Mouse (Mus musculus) sigmoid colon, adult 10 weeks (tissue): ENCODE measurements around the gene Olfr1226. TPM values are rescaled to one million over a fixed set of nuclear protein-coding genes. Genes with fewer than 3 reads are reported as not detected.

ENCODE experiments used
- polyA plus RNA-seq: library from polyadenylated mRNA; stranded (reverse); fragments of 350-450 nt; fragmentation: Illumina TruSeq; extraction: RNeasy Lipid Tissue Mini Kit (QIAGEN cat#74804); gene quantifications from one replicate; pipeline ENCODE4 v1.2.3, GENCODE M21; 2014; ENCODE audit warnings: low read depth, low replicate concordance

Olfr1226 gene
- 0.09 TPM for polyA plus RNA-seq

GRCm38 (mm10) chr2:89199948-89200347 is at the start of gene Olfr1226:
Gene Olfr1226 (minus strand): TSS chr2:89200048.

GRCm38 (mm10) chr2:89174569-89174968 is 25.3 kb downstream of the Olfr1226 start, which contains the start of gene Olfr1225:
Gene Olfr1225 (minus strand): TSS chr2:89174669.

GRCm38 (mm10) chr2:89163991-89164390 is 35.9 kb downstream of the Olfr1226 start, which contains the start of gene Olfr1224-ps1:
Gene Olfr1224-ps1 (minus strand): TSS chr2:89164091.

GRCm38 (mm10) chr2:89151460-89151859 is 48.4 kb downstream of the Olfr1226 start, which contains the start of gene Olfr1223:
Gene Olfr1223 (minus strand): TSS chr2:89151560.

Other genes with a start within 250 kb of the Olfr1226 start
- gene Olfr1212, start 246.1 kb downstream of the Olfr1226 start, polyA plus RNA-seq = not detected
- not detected for gene Gm13762, start 219.8 kb downstream of the Olfr1226 start, polyA plus RNA-seq
- gene Olfr1214, start 207.4 kb downstream of the Olfr1226 start, polyA plus RNA-seq = not detected
- not detected for gene Olfr1215, start 193.1 kb downstream of the Olfr1226 start, polyA plus RNA-seq
- not detected for gene Olfr1216, start 181.7 kb downstream of the Olfr1226 start, polyA plus RNA-seq
- gene Olfr1217, start 168.0 kb downstream of the Olfr1226 start, polyA plus RNA-seq = not detected
- not detected for gene Olfr1218, start 138.9 kb downstream of the Olfr1226 start, polyA plus RNA-seq
- not detected for gene Olfr1219, start 116.5 kb downstream of the Olfr1226 start, polyA plus RNA-seq
- gene Olfr1220, start 93.2 kb downstream of the Olfr1226 start, polyA plus RNA-seq = not detected
- gene Olfr1221, start 82.8 kb downstream of the Olfr1226 start, polyA plus RNA-seq = not detected
- not detected for gene Olfr1222, start 67.0 kb downstream of the Olfr1226 start, polyA plus RNA-seq
- gene Olfr1223, start 48.5 kb downstream of the Olfr1226 start, polyA plus RNA-seq = not detected
- gene Olfr1224-ps1, start 36.0 kb downstream of the Olfr1226 start, polyA plus RNA-seq = not detected
- gene Olfr1225, start 25.4 kb downstream of the Olfr1226 start, polyA plus RNA-seq = not detected
- not detected for gene Olfr1228, start 54.0 kb upstream of the Olfr1226 start, polyA plus RNA-seq
- gene Olfr1229, start 88.0 kb upstream of the Olfr1226 start, polyA plus RNA-seq = not detected
- not detected for gene Olfr1230, start 97.2 kb upstream of the Olfr1226 start, polyA plus RNA-seq
- gene Olfr1231, start 107.0 kb upstream of the Olfr1226 start, polyA plus RNA-seq = not detected
- not detected for gene Olfr1232, start 129.6 kb upstream of the Olfr1226 start, polyA plus RNA-seq
- gene Olfr1233, start 142.3 kb upstream of the Olfr1226 start, polyA plus RNA-seq = not detected
- gene Olfr1234, start 164.8 kb upstream of the Olfr1226 start, polyA plus RNA-seq = not detected
- gene Olfr1238, start 209.6 kb upstream of the Olfr1226 start, polyA plus RNA-seq = not detected
- gene Olfr1239, start 220.4 kb upstream of the Olfr1226 start, polyA plus RNA-seq = not detected
- gene Olfr1240, start 243.0 kb upstream of the Olfr1226 start, polyA plus RNA-seq = not detected